In genomic region chr1:37696918-37697317, GRCm38 (mm10) we compare ENCODE assay signal across 8 mouse cellular contexts. TPM values are rescaled to one million over a fixed set of nuclear protein-coding genes. Genes with fewer than 3 reads are reported as not detected.
DNase-seq lines count a peak whose midpoint lies in the region; ATAC-seq lines count a peak whose summit lies in the region.

No protein-coding gene starts in this region.

- no peak overlapping the region for H3K27ac ChIP-seq in embryonic facial prominence, embryonic 15.5 days (replicated peaks)
- H3K27ac ChIP-seq in forebrain, embryonic 13.5 days = no peak overlapping the region

- ATAC-seq in cerebellum, adult (ENCODE audit: insufficient number of reproducible peaks, low FRiP score, low TSS enrichment) = no peak
- ATAC-seq in embryonic facial prominence, embryonic 15.5 days (ENCODE audit: insufficient number of reproducible peaks, low FRiP score, low TSS enrichment, low read depth) = peak; percentile 43; the same call in 1 of the 2 replicates
- ATAC-seq in megakaryocyte, adult 5-6 weeks (ENCODE audit: poor library complexity, severe bottlenecking) = peak; percentile 30; the same call in 1 of the 2 replicates
- ATAC-seq in inflammation-experienced regulatory T-cells, adult 6 months = no peak
- ATAC-seq in forebrain, embryonic 13.5 days = no peak

- no peaks in the 10 kb centered on the region for H3K36me3 ChIP-seq in embryonic facial prominence, embryonic 15.5 days
- no peaks in the 10 kb centered on the region for H3K36me3 ChIP-seq in forebrain, embryonic 13.5 days (ENCODE audit: poor library complexity, severe bottlenecking)

- WGBS in embryonic facial prominence, embryonic 15.5 days = 41% methylated on average over 3 of the region's 3 CpGs
- 85% methylated on average over 3 of the region's 3 CpGs for WGBS in forebrain, embryonic 13.5 days

- no peak overlapping the region for H3K4me2 ChIP-seq in embryonic facial prominence, embryonic 15.5 days (replicated peaks)
- H3K4me2 ChIP-seq in forebrain, embryonic 13.5 days = no peak overlapping the region

- DNase-seq in cerebellum, adult 18-20 months = peak; percentile 47 to 53
- peak; percentile 41 for DNase-seq in 3T3-L1 (ENCODE audit: low read depth, low spot score)
- no peak for DNase-seq in urinary bladder, postnatal 10 days (ENCODE audit: low spot score)

- no peak overlapping the region for H3K4me3 ChIP-seq in embryonic facial prominence, embryonic 15.5 days (replicated peaks)
- H3K4me3 ChIP-seq in forebrain, embryonic 13.5 days = no peak overlapping the region

- peaks cover 4% of the 10 kb centered on the region for H3K4me1 ChIP-seq in embryonic facial prominence, embryonic 15.5 days
- peaks cover 4% of the 10 kb centered on the region for H3K4me1 ChIP-seq in forebrain, embryonic 13.5 days

- H3K9me3 ChIP-seq in embryonic facial prominence, embryonic 15.5 days (replicated peaks) = no peaks in the 10 kb centered on the region
- no peaks in the 10 kb centered on the region for H3K9me3 ChIP-seq in forebrain, embryonic 13.5 days (replicated peaks)

- H3K9ac ChIP-seq in embryonic facial prominence, embryonic 15.5 days = no peak overlapping the region
- H3K9ac ChIP-seq in forebrain, embryonic 13.5 days = no peak overlapping the region

- no peaks in the 10 kb centered on the region for H3K27me3 ChIP-seq in embryonic facial prominence, embryonic 15.5 days
- H3K27me3 ChIP-seq in forebrain, embryonic 13.5 days = no peaks in the 10 kb centered on the region

RNA-seq across cellular contexts. Expression of gene 2010300C02Rik, which starts 23.0 kb away (rescaled TPM):
- 7.9 and 11.5 TPM in 2 replicates for polyA plus RNA-seq in embryonic facial prominence, embryonic 15.5 days (2015; fragmentation: Nextera tagmentation; extraction: Ambion mirVana)
- total RNA-seq in megakaryocyte, adult 5-6 weeks (2015) = 0.11 and 0.34 TPM in 2 replicates
- total RNA-seq in megakaryocyte, adult 5-6 weeks (2017) = not detected in 2 replicates
- 1 to 10 TPM in 1 of 3 experiments, under 1 TPM in 2; 0.51 to 1.1 (median 0.70) TPM for polyA plus RNA-seq in inflammation-experienced regulatory T-cells, adult 6 months (2017; shearing (Covaris generic))
- 0.62 and 1.4 TPM in 2 replicates for polyA plus RNA-seq in forebrain, embryonic 13.5 days (2015; fragmentation: Nextera tagmentation; extraction: Ambion mirVana)

Comparison
In these comparisons a context has a peak if more than half of its experiments do, and no peak if none do; other contexts are left out.
1. ATAC-seq: peak in embryonic facial prominence, embryonic 15.5 days (single experiment) and megakaryocyte, adult 5-6 weeks (single experiment); none in cerebellum, adult (single experiment), inflammation-experienced regulatory T-cells, adult 6 months (single experiment) and forebrain, embryonic 13.5 days (single experiment).